Mouse (Mus musculus) olfactory bulb, adult 2 months (tissue): ENCODE data around the gene Sez6l. TPM values are rescaled to one million over a fixed set of nuclear protein-coding genes. Genes with fewer than 3 reads are reported as not detected.

ENCODE experiments used
- H3K27ac ChIP-seq: fragments of 200-500 bp; 2 replicates; pipeline ENCODE4 v1.5.1; 2012; ENCODE audit warnings: low read depth, low read length; ENCODE audit not compliant: insufficient read depth
- H3K4me1 ChIP-seq: fragments of 200-500 bp; 2 replicates; pipeline ENCODE4 v1.6.1; 2012; ENCODE audit warnings: low read length; ENCODE audit not compliant: control insufficient read depth, insufficient read depth
- H3K4me3 ChIP-seq: fragments of 200-500 bp; 2 replicates; pipeline ENCODE4 v1.5.1; 2012; ENCODE audit warnings: mild to moderate bottlenecking, low read depth, low read length, moderate library complexity; ENCODE audit not compliant: insufficient read depth
- CTCF ChIP-seq: fragments of 200-500 bp; IDR thresholded peaks from 2 replicates; pipeline ENCODE4 v1.5.1; 2012; ENCODE audit warnings: low read depth, mild to moderate bottlenecking, low read length, moderate library complexity; ENCODE audit not compliant: insufficient read depth
- POLR2A ChIP-seq: fragments of 200-500 bp; IDR thresholded peaks from 2 replicates; pipeline ENCODE4 v1.6.1; 2012; ENCODE audit warnings: mild to moderate bottlenecking, low read depth, low read length, moderate library complexity; ENCODE audit not compliant: insufficient read depth
- WGBS: fragments of 180-500 bp; shearing (Covaris S2); methylation state at CpG from one replicate; pipeline ENCODE4 v1.1.7; 2018; 5-methylcytosine and 5-hydroxymethylcytosine counted together
- polyA plus RNA-seq: library from polyadenylated mRNA; stranded (reverse); fragments of >200 nt; gene quantifications from 2 replicates; pipeline ENCODE4 v1.2.4, GENCODE M21; 2012; ENCODE audit warnings: low replicate concordance; ENCODE audit not compliant: missing spikeins, insufficient read depth, insufficient read length

Gene Sez6l
- polyA plus RNA-seq, 1 experiment, result not detected

GRCm38 (mm10) chr5:112546771-112547170, 30.2 kb downstream of the Sez6l start:
- no peak for TF ChIP-seq POLR2A
- no peak for TF ChIP-seq CTCF
- Histone ChIP-seq H3K4me3 (no peak overlapping the region), H3K27ac (0 out of 2 replicates have a peak overlapping the region, but pooled peaks have one; percentile 9), H3K4me1 (peaks cover 52% of the 10 kb centered on the region)
- 38% methylated on average over 6 of the region's 6 CpGs for WGBS

- WGBS, result 25% methylated on average over 3 of the region's 3 CpGs
- TF ChIP-seq CTCF (no peak), POLR2A (no peak)
- H3K4me3 ChIP-seq, result no peak overlapping the region
- no peak overlapping the region for H3K27ac ChIP-seq
- peaks cover 38% of the 10 kb centered on the region for H3K4me1 ChIP-seq
Measured at GRCm38 (mm10) chr5:112538295-112538694, 38.7 kb downstream of the Sez6l start.

- peaks cover 43% of the 10 kb centered on the region for H3K4me1 ChIP-seq
- no peak for TF ChIP-seq POLR2A
- no peak for TF ChIP-seq CTCF
- no peak overlapping the region for H3K4me3 ChIP-seq
- 23% methylated on average over 12 of the region's 12 CpGs for WGBS
- peak overlapping the region; percentile 88 for H3K27ac ChIP-seq
Measured at GRCm38 (mm10) chr5:112535868-112536267, 41.1 kb downstream of the Sez6l start.

GRCm38 (mm10) chr5:112534146-112534545, 42.8 kb downstream of the Sez6l start:
- 53% methylated on average over 11 of the region's 11 CpGs for WGBS
- TF ChIP-seq POLR2A, result no peak
- no peak for TF ChIP-seq CTCF
- H3K27ac ChIP-seq, result no peak overlapping the region
- H3K4me3 ChIP-seq, result no peak overlapping the region
- peaks cover 50% of the 10 kb centered on the region for H3K4me1 ChIP-seq

GRCm38 (mm10) chr5:112533312-112534075, 43.5 kb downstream of the Sez6l start:
- Histone ChIP-seq H3K4me1 (peaks cover 55% of the 10 kb centered on the region), H3K4me3 (no peak overlapping the region), H3K27ac (no peak overlapping the region)
- WGBS, result 61% methylated on average over 16 of the region's 16 CpGs
- TF ChIP-seq POLR2A (no peak), CTCF (no peak)

- no peak overlapping the region for H3K4me3 ChIP-seq
- TF ChIP-seq POLR2A, result no peak
- TF ChIP-seq CTCF, result no peak
- H3K4me1 ChIP-seq, result peaks cover 55% of the 10 kb centered on the region
- 26% methylated on average over 5 of the region's 5 CpGs for WGBS
- no peak overlapping the region for H3K27ac ChIP-seq
Measured at GRCm38 (mm10) chr5:112532894-112533293, 44.1 kb downstream of the Sez6l start.

- 81% methylated on average over 8 of the region's 8 CpGs for WGBS
- H3K4me3 ChIP-seq, result no peak overlapping the region
- no peak for TF ChIP-seq POLR2A
- peak; percentile 72 for TF ChIP-seq CTCF
- no peak overlapping the region for H3K27ac ChIP-seq
- peaks cover 55% of the 10 kb centered on the region for H3K4me1 ChIP-seq
Measured at GRCm38 (mm10) chr5:112532210-112532609, 44.8 kb downstream of the Sez6l start.

GRCm38 (mm10) chr5:112531111-112531510, 45.9 kb downstream of the Sez6l start:
- H3K27ac ChIP-seq, result no peak overlapping the region

GRCm38 (mm10) chr5:112526936-112527335, 50.0 kb downstream of the Sez6l start:
- Histone ChIP-seq H3K27ac (peak overlapping the region; percentile 74), H3K4me1 (peaks cover 46% of the 10 kb centered on the region), H3K4me3 (no peak overlapping the region)
- WGBS, result 42% methylated on average over 19 of the region's 19 CpGs
- TF ChIP-seq POLR2A (no peak), CTCF (no peak)

More at GRCm38 (mm10) chr5:112531111-112531510, 45.9 kb downstream of the Sez6l start:
- WGBS, result 48% methylated on average over 8 of the region's 8 CpGs
- no peak for TF ChIP-seq POLR2A
- no peak for TF ChIP-seq CTCF
- H3K4me3 ChIP-seq, result no peak overlapping the region
- peaks cover 58% of the 10 kb centered on the region for H3K4me1 ChIP-seq

- Histone ChIP-seq H3K4me1 (peaks cover 50% of the 10 kb centered on the region), H3K4me3 (no peak overlapping the region), H3K27ac (peak overlapping the region; percentile 74)
- 22% methylated on average over 7 of the region's 7 CpGs for WGBS
- TF ChIP-seq POLR2A, result no peak
Measured at GRCm38 (mm10) chr5:112526435-112526834, 50.5 kb downstream of the Sez6l start.
